Mouse (Mus musculus): ENCODE results near the gene Bckdhb.

DNA sequence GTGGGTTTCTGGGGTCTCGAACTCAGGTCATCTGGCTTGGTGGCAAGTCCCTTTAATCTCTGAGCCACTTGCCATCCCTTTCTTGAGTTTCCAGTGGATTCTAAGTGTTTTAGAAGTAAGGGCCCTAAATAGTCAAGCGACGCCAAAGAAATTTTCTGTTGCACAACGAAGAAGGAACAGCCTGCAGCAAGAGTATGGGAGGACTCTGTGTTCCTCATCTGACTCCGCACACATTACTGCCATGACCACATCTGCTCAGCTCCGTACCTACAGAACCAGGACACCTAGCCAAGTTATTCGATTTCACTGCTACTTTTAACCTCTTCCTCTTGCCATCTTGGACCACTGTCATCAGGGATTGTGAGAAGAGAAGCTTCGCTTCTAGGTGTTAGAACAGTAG, 168.0 kb downstream of the Bckdhb start:
- no peak for TF ChIP-seq CTCF (IDR thresholded peaks at IDR 0.05; ENCODE audit: insufficient read depth, low read depth, low read length)
- no peak for TF ChIP-seq POLR2A (IDR thresholded peaks at IDR 0.05; ENCODE audit: insufficient read depth, low read depth, low read length)

Measured in olfactory bulb, adult 2 months (tissue).